Mouse (Mus musculus) forebrain, embryonic 12.5 days (tissue): Measurements from ENCODE around the gene Acsm5. TPM values are rescaled to one million over a fixed set of nuclear protein-coding genes. Genes with fewer than 3 reads are reported as not detected.

Source experiments
- ATAC-seq: fragments of 200-750 bp; cut with Nextera tagmentation; 2 replicates; pipeline ENCODE4 v1.8.0; 2017; ENCODE audit warnings: moderate TSS enrichment; ENCODE audit not compliant: low FRiP score
- H3K27ac ChIP-seq: fragments of 300-500 bp; sonication (generic); 2 replicates; pipeline ENCODE4 v1.5.1; 2016; ENCODE audit warnings: mild to moderate bottlenecking
- H3K27me3 ChIP-seq: fragments of 300-500 bp; sonication (generic); 2 replicates; pipeline ENCODE4 v1.6.1; 2016; ENCODE audit warnings: mild to moderate bottlenecking
- H3K36me3 ChIP-seq: fragments of 300-500 bp; sonication (generic); replicated peaks from 2 replicates; pipeline ENCODE4 v1.6.1; 2016; ENCODE audit warnings: mild to moderate bottlenecking
- H3K4me1 ChIP-seq: fragments of 300-500 bp; sonication (generic); 2 replicates; pipeline ENCODE4 v1.6.1; 2016
- H3K4me2 ChIP-seq: fragments of 300-500 bp; sonication (generic); 2 replicates; pipeline ENCODE4 v1.6.1; 2016; ENCODE audit warnings: mild to moderate bottlenecking, moderate library complexity
- H3K4me3 ChIP-seq: fragments of 300-500 bp; sonication (generic); replicated peaks from 2 replicates; pipeline ENCODE4 v1.5.1; 2016; ENCODE audit warnings: mild to moderate bottlenecking
- H3K9ac ChIP-seq: fragments of 300-500 bp; sonication (generic); 2 replicates; pipeline ENCODE4 v1.6.1; 2016; ENCODE audit warnings: mild to moderate bottlenecking
- H3K9me3 ChIP-seq: fragments of 300-500 bp; sonication (generic); 2 replicates; pipeline ENCODE4 v1.6.1; 2016
- WGBS: fragments of 180-500 bp; shearing (Covaris S2); methylation state at CpG from one replicate; pipeline ENCODE4 v1.1.7; 2016; 5-methylcytosine and 5-hydroxymethylcytosine counted together
- polyA plus RNA-seq: library from polyadenylated mRNA; unstranded; fragments of >200 nt; fragmentation: Nextera tagmentation; extraction: Ambion mirVana; gene quantifications from 2 replicates; pipeline ENCODE4 v1.2.1, GENCODE M21; 2016

Acsm5 gene
- not detected in 2 replicates for polyA plus RNA-seq

- Histone ChIP-seq H3K4me1 (no peaks in the 10 kb centered on the region), H3K36me3 (no peaks in the 10 kb centered on the region), H3K27ac (no peak within 1 kb of the TSS), H3K4me3 (no peak within 1 kb of the TSS), H3K9ac (no peak within 1 kb of the TSS), H3K27me3 (no peaks in the 10 kb centered on the region), H3K9me3 (no peaks in the 10 kb centered on the region), H3K4me2 (no peak within 1 kb of the TSS)
- no peak for ATAC-seq
- 75% methylated on average over 5 of the region's 5 CpGs for WGBS
These were observed at the start of gene Acsm5 for GRCm38 (mm10) chr7:119519163-119519562. Gene Acsm5, plus strand, starts transcription at chr7:119519463.

- H3K9ac ChIP-seq, result no peak overlapping the region
- no peak for ATAC-seq
These were observed 42.5 kb upstream of the Acsm5 start for GRCm38 (mm10) chr7:119476500-119477389.

GRCm38 (mm10) chr7:119479256-119479655 lies 40.0 kb upstream of the Acsm5 start, which contains the start of gene Umod:
Gene Umod, minus strand, starts transcription at chr7:119479282.
- no peak for ATAC-seq
- H3K4me1 ChIP-seq, result no peaks in the 10 kb centered on the region
- no peak within 1 kb of the TSS for H3K4me3 ChIP-seq
- no peak within 1 kb of the TSS for H3K4me2 ChIP-seq
- H3K9ac ChIP-seq, result no peak within 1 kb of the TSS
- no peaks in the 10 kb centered on the region for H3K36me3 ChIP-seq
- no peak within 1 kb of the TSS for H3K27ac ChIP-seq
- no peaks in the 10 kb centered on the region for H3K27me3 ChIP-seq
- H3K9me3 ChIP-seq, result no peaks in the 10 kb centered on the region

More at GRCm38 (mm10) chr7:119476500-119477389, 42.5 kb upstream of the Acsm5 start:
- Histone ChIP-seq H3K27ac (no peak overlapping the region), H3K9me3 (no peaks in the 10 kb centered on the region), H3K4me1 (no peaks in the 10 kb centered on the region), H3K36me3 (no peaks in the 10 kb centered on the region), H3K4me2 (no peak overlapping the region), H3K27me3 (no peaks in the 10 kb centered on the region), H3K4me3 (no peak overlapping the region)
- 79% methylated on average over 33 of the region's 33 CpGs for WGBS

GRCm38 (mm10) chr7:119484154-119484553 lies 35.1 kb upstream of the Acsm5 start:
- Histone ChIP-seq H3K4me1 (no peaks in the 10 kb centered on the region), H3K9ac (no peak overlapping the region), H3K36me3 (no peaks in the 10 kb centered on the region), H3K27me3 (no peaks in the 10 kb centered on the region), H3K27ac (no peak overlapping the region), H3K4me3 (no peak overlapping the region), H3K4me2 (no peak overlapping the region), H3K9me3 (no peaks in the 10 kb centered on the region)
- WGBS, result 88% methylated on average over 4 of the region's 4 CpGs
- no peak for ATAC-seq

- H3K27ac ChIP-seq, result no peak overlapping the region
- ATAC-seq, result no peak
- H3K9me3 ChIP-seq, result no peaks in the 10 kb centered on the region
- no peak overlapping the region for H3K4me3 ChIP-seq
- no peaks in the 10 kb centered on the region for H3K27me3 ChIP-seq
- 89% methylated on average over 5 of the region's 5 CpGs for WGBS
- no peaks in the 10 kb centered on the region for H3K36me3 ChIP-seq
- no peak overlapping the region for H3K9ac ChIP-seq
- no peaks in the 10 kb centered on the region for H3K4me1 ChIP-seq
- H3K4me2 ChIP-seq, result no peak overlapping the region
These were observed 32.6 kb upstream of the Acsm5 start for GRCm38 (mm10) chr7:119486683-119487082.

- H3K4me3 ChIP-seq, result no peak overlapping the region
- H3K4me1 ChIP-seq, result no peaks in the 10 kb centered on the region
- H3K36me3 ChIP-seq, result no peaks in the 10 kb centered on the region
- no peak overlapping the region for H3K9ac ChIP-seq
- H3K27ac ChIP-seq, result no peak overlapping the region
- no peak for ATAC-seq
- H3K9me3 ChIP-seq, result no peaks in the 10 kb centered on the region
- 86% methylated on average over 4 of the region's 4 CpGs for WGBS
- H3K27me3 ChIP-seq, result no peaks in the 10 kb centered on the region; the same call in 1 of the 2 replicates
- no peak overlapping the region for H3K4me2 ChIP-seq
These were observed 29.1 kb upstream of the Acsm5 start for GRCm38 (mm10) chr7:119490041-119490780.

- 87% methylated on average over 4 of the region's 4 CpGs for WGBS
- Histone ChIP-seq H3K36me3 (no peaks in the 10 kb centered on the region), H3K27me3 (no peaks in the 10 kb centered on the region), H3K4me2 (no peak overlapping the region), H3K4me1 (no peaks in the 10 kb centered on the region), H3K27ac (no peak overlapping the region), H3K9ac (no peak overlapping the region), H3K4me3 (no peak overlapping the region), H3K9me3 (no peaks in the 10 kb centered on the region)
- no peak for ATAC-seq
These were observed 8.1 kb upstream of the Acsm5 start for GRCm38 (mm10) chr7:119511143-119511542.

GRCm38 (mm10) chr7:119513056-119513455 lies 6.2 kb upstream of the Acsm5 start:
- H3K4me2 ChIP-seq, result no peak overlapping the region
- H3K27me3 ChIP-seq, result no peaks in the 10 kb centered on the region
- H3K4me3 ChIP-seq, result no peak overlapping the region
- H3K36me3 ChIP-seq, result no peaks in the 10 kb centered on the region
- WGBS, result 28% methylated on average over 7 of the region's 7 CpGs
- H3K4me1 ChIP-seq, result no peaks in the 10 kb centered on the region
- H3K27ac ChIP-seq, result no peak overlapping the region
- no peak overlapping the region for H3K9ac ChIP-seq
- no peak for ATAC-seq
- H3K9me3 ChIP-seq, result no peaks in the 10 kb centered on the region

GRCm38 (mm10) chr7:119515492-119516271 lies 3.6 kb upstream of the Acsm5 start:
- Histone ChIP-seq H3K27me3 (no peaks in the 10 kb centered on the region), H3K9me3 (no peaks in the 10 kb centered on the region), H3K27ac (no peak overlapping the region), H3K9ac (no peak overlapping the region), H3K36me3 (no peaks in the 10 kb centered on the region), H3K4me1 (no peaks in the 10 kb centered on the region), H3K4me2 (no peak overlapping the region), H3K4me3 (no peak overlapping the region)
- 68% methylated on average over 10 of the region's 10 CpGs for WGBS
- no peak; the same call in 1 of the 2 replicates for ATAC-seq

- WGBS, result 89% methylated on average over 7 of the region's 7 CpGs
- Histone ChIP-seq H3K27ac (no peak overlapping the region), H3K4me3 (no peak overlapping the region), H3K4me1 (no peaks in the 10 kb centered on the region), H3K27me3 (no peaks in the 10 kb centered on the region), H3K9ac (no peak overlapping the region), H3K9me3 (no peaks in the 10 kb centered on the region), H3K36me3 (no peaks in the 10 kb centered on the region), H3K4me2 (no peak overlapping the region)
- ATAC-seq, result no peak
These were observed 3.0 kb upstream of the Acsm5 start for GRCm38 (mm10) chr7:119516272-119516558.

- Histone ChIP-seq H3K27ac (no peak overlapping the region), H3K9me3 (no peaks in the 10 kb centered on the region), H3K4me1 (no peaks in the 10 kb centered on the region), H3K27me3 (0 out of 2 replicates have a peak, but pooled peaks cover 1% of the 10 kb centered on the region), H3K36me3 (no peaks in the 10 kb centered on the region), H3K4me2 (no peak overlapping the region), H3K9ac (no peak overlapping the region), H3K4me3 (no peak overlapping the region)
- 54% methylated on average over 5 of the region's 5 CpGs for WGBS
- ATAC-seq, result no peak
These were observed 391 bp downstream of the Acsm5 start for GRCm38 (mm10) chr7:119519654-119520053.

GRCm38 (mm10) chr7:119521816-119522215 lies 2.6 kb downstream of the Acsm5 start:
- no peak overlapping the region for H3K9ac ChIP-seq
- H3K4me1 ChIP-seq, result peaks cover 4% of the 10 kb centered on the region; the same call in 1 of the 2 replicates
- no peaks in the 10 kb centered on the region for H3K36me3 ChIP-seq
- H3K4me3 ChIP-seq, result no peak overlapping the region
- 0 out of 2 replicates have a peak, but pooled peaks cover 3% of the 10 kb centered on the region for H3K27me3 ChIP-seq
- ATAC-seq, result no peak
- H3K27ac ChIP-seq, result no peak overlapping the region
- H3K9me3 ChIP-seq, result no peaks in the 10 kb centered on the region
- no peak overlapping the region for H3K4me2 ChIP-seq
- WGBS, result 81% methylated on average over 3 of the region's 3 CpGs
